ENCODE assay signal across 25 mouse cellular contexts in the genomic region with DNA sequence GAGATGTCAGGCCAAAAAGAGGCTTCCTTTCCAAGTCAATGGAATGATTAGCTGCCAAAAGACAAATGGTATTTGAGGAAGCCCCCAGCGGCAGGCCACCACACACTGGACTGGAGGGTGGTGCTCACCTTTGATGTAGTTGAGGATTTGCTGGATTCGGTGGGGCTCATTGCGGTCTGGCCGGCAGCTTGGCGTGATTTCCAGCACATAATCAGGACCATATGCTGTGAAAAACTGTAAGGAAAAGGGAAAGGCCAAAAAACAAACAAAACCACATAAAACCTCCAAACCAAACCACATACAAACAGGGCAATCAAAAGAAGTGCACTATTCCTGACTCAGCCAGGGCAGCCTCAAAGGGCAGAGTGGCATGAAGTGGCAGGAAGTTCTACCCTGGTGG. TPM values are rescaled to one million over a fixed set of nuclear protein-coding genes. Genes with fewer than 3 reads are reported as not detected.
DNase-seq lines count a peak whose midpoint lies in the region; ATAC-seq lines count a peak whose summit lies in the region.
"Had no signal": no experiment of that assay in that cellular context is flagged by ENCODE, and none has a peak within 500 bp of the region (broad histone marks: within the 10 kb centered on the region; RNA-seq: fewer than 3 reads in every experiment).

No protein-coding gene starts in this region.

- no peak overlapping the region for H3K4me2 ChIP-seq in limb, embryonic 13.5 days (replicated peaks)
- H3K4me2 ChIP-seq: kidney, embryonic 15.5 days; liver, embryonic 15.5 days; lung, embryonic 15.5 days had no signal

- H3K9ac ChIP-seq in limb, embryonic 13.5 days = no peak overlapping the region
- H3K9ac ChIP-seq: kidney, embryonic 15.5 days; liver, embryonic 15.5 days; lung, embryonic 15.5 days had no signal

- no peak for ATAC-seq in limb, embryonic 13.5 days (ENCODE audit: low FRiP score, low read depth)
- ATAC-seq: forebrain, embryonic 16.5 days; hindbrain, embryonic 16.5 days; midbrain, embryonic 16.5 days; Patski had no signal

- peaks cover 13% of the 10 kb centered on the region; the same call in 1 of the 2 replicates for H3K4me1 ChIP-seq in limb, embryonic 13.5 days
- H3K4me1 ChIP-seq: liver, embryonic 15.5 days; lung, embryonic 15.5 days had no signal

- 43% methylated on average over 5 of the region's 5 CpGs for WGBS in limb, embryonic 13.5 days

- no peaks in the 10 kb centered on the region for H3K9me3 ChIP-seq in limb, embryonic 13.5 days
- H3K9me3 ChIP-seq: kidney, embryonic 15.5 days; liver, embryonic 15.5 days; lung, embryonic 15.5 days; midbrain, embryonic 10.5 days had no signal

- peaks cover 67% of the 10 kb centered on the region for H3K27me3 ChIP-seq in limb, embryonic 13.5 days
- H3K27me3 ChIP-seq: CH12.LX, Patski had no signal

- H3K36me3 ChIP-seq in limb, embryonic 13.5 days = no peaks in the 10 kb centered on the region
- H3K36me3 ChIP-seq: kidney, embryonic 15.5 days; liver, embryonic 15.5 days; lung, embryonic 15.5 days; midbrain, embryonic 10.5 days had no signal

- DNase-seq in Muller cell, postnatal 12 days (ENCODE audit: inconsistent ontology term) = peak; percentile 3
- DNase-seq in brain, adult 2 months (ENCODE audit: low read depth, low spot score) = peak; percentile 6
- DNase-seq in fibroblast of lung, adult 2 months (ENCODE audit: low read depth) = peak; percentile 28
- no peak for DNase-seq in frontal cortex, postnatal 10 days (ENCODE audit: low spot score in 2 of 2)
- no peak for DNase-seq in urinary bladder, adult 2 months (ENCODE audit: low spot score)
- DNase-seq: adrenal gland, postnatal 14 days; gastrocnemius, postnatal 10 days; heart, postnatal 14 days; kidney, adult 18-20 months; kidney, postnatal 25 days; right cerebral cortex, adult 18-20 months; spleen, adult 18-20 months; thymus, adult 2 months; thymus, postnatal 4 days had no signal

- no peak overlapping the region for H3K4me3 ChIP-seq in limb, embryonic 13.5 days
- H3K4me3 ChIP-seq: kidney, embryonic 15.5 days; liver, embryonic 15.5 days; lung, embryonic 15.5 days; midbrain, embryonic 10.5 days had no signal

- peak overlapping the region; percentile 44; the same call in 1 of the 2 replicates for H3K27ac ChIP-seq in limb, embryonic 13.5 days
- H3K27ac ChIP-seq: kidney, embryonic 15.5 days; liver, embryonic 15.5 days; lung, embryonic 15.5 days; midbrain, embryonic 10.5 days had no signal

RNA-seq across cellular contexts. Expression of gene Cited1, which starts 55.5 kb away (rescaled TPM):
- polyA plus RNA-seq in limb, embryonic 13.5 days (2015; fragmentation: Nextera tagmentation; extraction: Ambion mirVana) = 35.4 and 36.9 TPM in 2 replicates
- polyA plus RNA-seq in urinary bladder, adult 2 months (2012; rRNA removed) = 0.45 and 0.46 TPM in 2 replicates
- polyA plus RNA-seq: liver, adult 2 months had no signal

Comparison
In these comparisons a context has a peak if more than half of its experiments do, and no peak if none do; other contexts are left out.
1. DNase-seq: peak in Muller cell, postnatal 12 days (single experiment), brain, adult 2 months (single experiment) and fibroblast of lung, adult 2 months (single experiment); none in frontal cortex, postnatal 10 days (0 of 2) and urinary bladder, adult 2 months (single experiment).
2. RNA of gene Cited1, which starts 55.5 kb away (polyA plus RNA-seq): 35.4 to 36.9 TPM in limb, embryonic 13.5 days; 0.45 to 0.46 TPM in urinary bladder, adult 2 months; every median in the first group is over 10 times any median in the second.